Mouse (Mus musculus) spleen, adult 12 weeks (tissue): ENCODE measurements around the gene Fbxo39.

Source experiments
- DNase-seq: peaks from one replicate; pipeline ENCODE4 v3.0.0; 2022; ENCODE audit warnings: low spot score

Fbxo39 gene

DNA sequence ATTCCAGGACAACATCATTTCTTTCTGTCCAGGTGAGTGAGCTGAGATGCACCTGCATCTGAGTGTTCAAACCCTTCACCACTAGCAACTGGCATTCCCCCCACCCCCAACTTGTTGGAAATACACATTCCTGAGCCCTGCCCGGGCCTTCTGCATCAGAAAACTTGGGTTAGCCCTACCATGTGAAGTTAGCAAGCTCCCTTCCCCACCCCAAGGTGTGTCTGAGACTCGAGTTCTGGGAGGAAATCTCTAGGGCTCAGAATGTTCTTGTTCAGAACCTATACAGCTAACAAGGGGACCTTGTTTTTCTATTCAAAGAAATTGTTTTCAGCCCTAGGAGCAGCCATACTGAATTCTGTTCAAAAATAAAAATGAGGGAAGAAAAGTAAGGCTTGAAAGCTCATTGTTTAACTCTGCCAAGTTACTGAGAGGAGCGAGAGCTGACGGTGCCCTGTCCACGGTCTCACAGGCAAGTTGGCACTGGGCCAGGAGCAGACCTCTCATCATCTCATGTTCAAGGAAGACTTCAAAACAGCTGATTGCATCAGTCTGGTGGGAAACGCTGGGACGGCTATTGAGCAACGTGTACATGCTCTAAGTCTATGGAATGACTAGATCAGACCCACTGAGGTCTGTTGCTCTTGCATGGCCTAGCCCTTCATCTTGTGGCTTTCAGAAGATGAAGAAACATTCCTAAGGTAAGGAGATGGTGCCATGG is 49.4 kb downstream of the Fbxo39 start:
- DNase-seq, result no peak

DNA sequence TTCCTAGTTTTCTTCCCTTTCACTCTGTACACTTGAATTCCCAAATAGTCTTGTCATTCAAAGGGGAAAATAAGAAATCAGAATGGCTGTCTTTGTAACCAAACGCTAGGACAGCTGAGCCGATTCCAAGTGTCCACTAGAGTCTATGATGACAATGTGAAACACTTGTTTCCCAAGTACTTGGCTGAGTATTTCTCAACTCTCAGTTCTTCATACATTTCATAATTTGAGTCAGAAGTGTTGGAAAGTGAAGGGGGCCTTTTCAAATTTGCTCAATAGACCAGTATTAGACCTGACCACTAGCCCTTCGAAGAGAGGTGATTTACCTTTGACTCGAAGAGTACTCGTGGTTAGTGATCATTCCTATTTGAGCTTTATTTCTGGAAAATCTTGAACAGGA is 50.3 kb downstream of the Fbxo39 start:
- no peak for DNase-seq

DNA sequence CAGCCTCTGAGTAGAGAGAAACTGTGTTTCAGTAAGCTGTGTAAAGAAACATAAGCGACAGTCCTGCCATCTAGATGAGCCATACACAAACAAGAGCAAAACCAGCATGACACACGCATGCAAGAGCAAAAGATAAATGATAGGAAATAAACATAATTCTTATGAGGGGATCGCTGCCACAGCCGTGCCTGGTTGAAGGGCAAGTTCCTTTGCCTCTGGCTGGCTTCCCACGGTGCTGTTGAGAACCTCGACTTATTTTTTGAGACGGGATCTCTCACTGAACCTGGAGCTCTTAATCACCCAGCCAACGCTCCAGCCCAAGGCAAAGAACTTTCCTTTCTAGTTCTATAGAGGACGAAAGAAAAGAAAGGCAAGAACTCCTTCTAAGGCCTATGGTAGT is 51.9 kb downstream of the Fbxo39 start:
- DNase-seq, result no peak

- DNase-seq, result no peak
Measured at GRCm38 (mm10) chr11:72367934-72368674, 53.9 kb downstream of the Fbxo39 start.
